Mouse (Mus musculus): Measurements from ENCODE around the gene Arpp21.

DNA sequence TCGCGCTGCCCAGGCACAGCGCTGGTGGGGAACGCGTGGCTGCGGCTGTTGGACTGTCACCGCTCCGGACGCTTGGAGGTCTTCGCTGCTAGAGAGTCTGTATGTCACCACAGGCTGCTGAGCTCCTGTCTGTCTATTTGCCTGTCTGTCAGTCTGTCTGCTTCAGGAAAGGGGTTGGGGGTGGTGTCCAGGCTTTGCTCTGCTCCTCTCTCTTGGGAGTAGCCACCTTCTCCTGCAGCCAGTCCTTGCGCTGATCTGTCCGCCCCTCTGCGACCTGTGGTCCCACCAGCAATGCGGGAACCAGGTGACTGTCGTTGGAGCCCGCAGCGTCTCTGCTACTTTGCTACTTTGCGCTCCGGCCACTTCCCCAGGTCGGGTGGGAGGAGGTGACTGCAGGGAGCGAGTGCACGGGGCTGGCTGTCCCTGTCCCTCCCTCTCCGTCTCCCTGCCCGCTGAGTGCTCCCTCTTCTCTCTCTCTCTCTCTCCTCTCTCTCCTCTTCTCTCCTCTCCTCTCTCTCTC is 1.2 kb downstream of the Arpp21 start:
- no peak for TF ChIP-seq POLR2A (IDR thresholded peaks at IDR 0.05; ENCODE audit: control insufficient read depth, low read depth, low read length)
- TF ChIP-seq CTCF (IDR thresholded peaks at IDR 0.05; ENCODE audit: control insufficient read depth, insufficient read depth, insufficient replicate concordance, low read depth, low read length): no peak

All from testis, adult 2 months (tissue).